Mouse (Mus musculus) thymus, adult 2 months (tissue): Measurements from ENCODE around the gene Tsku.

ENCODE experiments used
- CTCF ChIP-seq: fragments of 200-500 bp; IDR thresholded peaks from 2 replicates; pipeline ENCODE4 v1.5.1; 2012; ENCODE audit warnings: mild to moderate bottlenecking, control low read depth, low read length, moderate library complexity, borderline replicate concordance; ENCODE audit not compliant: control insufficient read depth, poor library complexity, insufficient read depth; ENCODE audit errors: extremely low read depth
- POLR2A ChIP-seq: fragments of 200-500 bp; IDR thresholded peaks from 2 replicates; pipeline ENCODE4 v1.6.1; 2012; ENCODE audit warnings: mild to moderate bottlenecking, low read length, control low read depth, moderate library complexity; ENCODE audit not compliant: control insufficient read depth, poor library complexity, insufficient read depth; ENCODE audit errors: extremely low read depth

GRCm38 (mm10) chr7:98359951-98360620, 1.0 kb downstream of the Tsku start:
- TF ChIP-seq CTCF, result no peak
- TF ChIP-seq POLR2A, result no peak
